Mouse (Mus musculus) MEL (cell line): ENCODE measurements around the gene Tmem251. TPM values are rescaled to one million over a fixed set of nuclear protein-coding genes. Genes with fewer than 3 reads are reported as not detected.
A peak's percentile ranks its signal among the peaks of the same experiment; 100 is the strongest.

Source experiments
- DNase-seq: peaks from one replicate; pipeline ENCODE4 v3.0.0; 2011; ENCODE audit warnings: low read depth, low spot score
- H3K27ac ChIP-seq: 2 replicates; pipeline ENCODE4 v1.5.1; 2012; ENCODE audit warnings: low read depth, mild to moderate bottlenecking, control low read depth, low read length, moderate library complexity; ENCODE audit not compliant: control insufficient read depth
- H3K27me3 ChIP-seq, 2 experiments: fragments of 150-350 bp in 1 of 2; sonication (generic) in 1 of 2; 2 replicates each; pipeline ENCODE4 v1.6.1; 2012; ENCODE audit warnings: low read length in 2 of 2, mild to moderate bottlenecking in 2 of 2, improper control_type of control experiment in 1 of 2, moderate library complexity in 1 of 2; ENCODE audit not compliant: insufficient read depth in 2 of 2, control insufficient read depth in 1 of 2
- H3K36me3 ChIP-seq, 2 experiments: 2 replicates each; pipeline ENCODE4 v1.6.1; 2012 to 2014; ENCODE audit warnings: low read length in 2 of 2, improper control_type of control experiment in 1 of 2, inconsistent platforms in 1 of 2, mild to moderate bottlenecking in 1 of 2; ENCODE audit not compliant: insufficient read depth in 2 of 2, control insufficient read depth in 1 of 2
- H3K4me1 ChIP-seq, 2 experiments: fragments of 150-350 bp in 1 of 2; sonication (generic) in 1 of 2; 2 replicates each; pipeline ENCODE4 v1.6.1; 2012; ENCODE audit warnings: low read length in 2 of 2, improper control_type of control experiment in 1 of 2, mild to moderate bottlenecking in 1 of 2; ENCODE audit not compliant: insufficient read depth in 2 of 2, control insufficient read depth in 1 of 2
- H3K4me3 ChIP-seq, 2 experiments: fragments of 150-350 bp in 1 of 2; sonication (generic) in 1 of 2; 2 replicates each; pipeline ENCODE4 v1.5.1; 2012; ENCODE audit warnings: low read depth in 2 of 2, low read length in 2 of 2, mild to moderate bottlenecking in 2 of 2, moderate library complexity in 2 of 2, control low read depth in 1 of 2, improper control_type of control experiment in 1 of 2; ENCODE audit not compliant: control insufficient read depth in 1 of 2, insufficient read depth in 1 of 2
- H3K79me2 ChIP-seq: 2 replicates; pipeline ENCODE4 v1.6.1; 2012; ENCODE audit warnings: mild to moderate bottlenecking, low read length, moderate library complexity; ENCODE audit not compliant: control insufficient read depth, poor library complexity, insufficient read depth
- H3K9ac ChIP-seq: 2 replicates; pipeline ENCODE4 v1.6.1; 2012; ENCODE audit warnings: low read depth, mild to moderate bottlenecking, control low read depth, low read length, moderate library complexity; ENCODE audit not compliant: control insufficient read depth, poor library complexity, severe bottlenecking
- H3K9me3 ChIP-seq: fragments of 150-350 bp; sonication (generic); replicated peaks from 2 replicates; pipeline ENCODE4 v1.6.1; 2012; ENCODE audit warnings: mild to moderate bottlenecking, low read length, improper control_type of control experiment, moderate library complexity; ENCODE audit not compliant: insufficient read depth
- CHD1 ChIP-seq: IDR thresholded peaks from 2 replicates; pipeline ENCODE4 v1.6.1; 2012; ENCODE audit warnings: low read depth, mild to moderate bottlenecking, inconsistent platforms, low read length, improper control_type of control experiment
- CHD2 ChIP-seq: IDR thresholded peaks from 2 replicates; pipeline ENCODE4 v1.6.1; 2011; ENCODE audit warnings: low read length, improper control_type of control experiment
- CTCF ChIP-seq, 3 experiments: IDR thresholded peaks in 2 of 3; conservative IDR thresholded peaks in 1 of 3; 2 replicates each; pipeline ENCODE4 v1.5.1; 2011 to 2012; ENCODE audit warnings: low read length in 3 of 3, low read depth in 2 of 3, mild to moderate bottlenecking in 2 of 3, improper control_type of control experiment in 1 of 3, inconsistent platforms in 1 of 3, mixed read lengths in 1 of 3, moderate library complexity in 1 of 3; ENCODE audit not compliant: control insufficient read depth in 1 of 3, insufficient read depth in 1 of 3, poor library complexity in 1 of 3, severe bottlenecking in 1 of 3
- EP300 ChIP-seq, 2 experiments: IDR thresholded peaks; 2 replicates each; pipeline ENCODE4 v1.6.1; 2011; ENCODE audit warnings: improper control_type of control experiment in 2 of 2, low read length in 2 of 2, low read depth in 1 of 2, mild to moderate bottlenecking in 1 of 2
- ETS1 ChIP-seq: IDR thresholded peaks from 2 replicates; pipeline ENCODE4 v1.6.1; 2012; ENCODE audit warnings: low read depth, mild to moderate bottlenecking, inconsistent platforms, low read length, improper control_type of control experiment, moderate library complexity
- GATA1 ChIP-seq: IDR thresholded peaks from 2 replicates; pipeline ENCODE4 v1.6.1; 2011; ENCODE audit warnings: low read depth, low read length, improper control_type of control experiment
- MEF2A ChIP-seq: IDR thresholded peaks from 2 replicates; pipeline ENCODE4 v1.6.1; 2014; ENCODE audit warnings: low read depth, mild to moderate bottlenecking, inconsistent platforms, low read length, improper control_type of control experiment; ENCODE audit not compliant: poor library complexity, insufficient replicate concordance, severe bottlenecking; ENCODE audit errors: extremely low read depth
- POLR2A ChIP-seq, 2 experiments: IDR thresholded peaks; 2 replicates each; pipeline ENCODE4 v1.6.1; 2011 to 2012; ENCODE audit warnings: low read length in 2 of 2, mild to moderate bottlenecking in 2 of 2, control low read depth in 1 of 2, improper control_type of control experiment in 1 of 2, low read depth in 1 of 2, moderate library complexity in 1 of 2; ENCODE audit not compliant: control insufficient read depth in 1 of 2, insufficient read depth in 1 of 2, poor library complexity in 1 of 2
- SIN3A ChIP-seq: IDR thresholded peaks from 2 replicates; pipeline ENCODE4 v1.6.1; 2012; ENCODE audit warnings: low read length, improper control_type of control experiment, inconsistent platforms
- SMC3 ChIP-seq: IDR thresholded peaks from 2 replicates; pipeline ENCODE4 v1.6.1; 2011; ENCODE audit warnings: low read depth, low read length, improper control_type of control experiment
- TCF12 ChIP-seq: IDR thresholded peaks from 2 replicates; pipeline ENCODE4 v1.6.1; 2014; ENCODE audit warnings: low read depth, mild to moderate bottlenecking, inconsistent platforms, low read length, improper control_type of control experiment, moderate library complexity
- USF1 ChIP-seq: IDR thresholded peaks from 2 replicates; pipeline ENCODE4 v1.6.1; 2014; ENCODE audit warnings: low read depth, mild to moderate bottlenecking, inconsistent platforms, low read length, improper control_type of control experiment, moderate library complexity
- ZC3H11A ChIP-seq: IDR thresholded peaks from 2 replicates; pipeline ENCODE4 v1.6.1; 2012; ENCODE audit warnings: low read depth, mild to moderate bottlenecking, inconsistent platforms, low read length, improper control_type of control experiment
- ZKSCAN1 ChIP-seq: IDR thresholded peaks from 2 replicates; pipeline ENCODE4 v1.6.1; 2012; ENCODE audit warnings: low read depth, mild to moderate bottlenecking, inconsistent platforms, low read length, improper control_type of control experiment, moderate library complexity
- ZNF384 ChIP-seq: IDR thresholded peaks from 2 replicates; pipeline ENCODE4 v1.6.1; 2012; ENCODE audit warnings: low read depth, mild to moderate bottlenecking, inconsistent platforms, low read length, improper control_type of control experiment
- polyA plus RNA-seq, 2 experiments: library from polyadenylated mRNA; stranded (reverse) in 1 of 2; unstranded in 1 of 2; fragments of >175 nt in 1 of 2; fragments of >200 nt in 1 of 2; gene quantifications; 2 replicates each; pipeline versions ENCODE4 v1.2.1 to v1.2.4; 2012; ENCODE audit warnings: low replicate concordance in 2 of 2, low read depth in 1 of 2; ENCODE audit not compliant: insufficient read length in 2 of 2, insufficient read depth in 1 of 2, missing spikeins in 1 of 2
- total RNA-seq: library from RNA; depleted of rRNA; stranded (reverse); fragments of 300-350 nt; gene quantifications from 2 replicates; pipeline ENCODE4 v1.2.3, GENCODE M21; 2012

The Tmem251 gene
- total and polyA plus RNA-seq, 3 experiments, result 9.0 to 57.5 (median 11.4) TPM

- Histone ChIP-seq H3K27ac (no peak overlapping the region), H3K9ac (no peak overlapping the region), H3K27me3 (no peaks in the 10 kb centered on the region), H3K9me3 (no peaks in the 10 kb centered on the region), H3K4me1 (no peaks in the 10 kb centered on the region), H3K36me3 (peaks cover 0 to 13% of the 10 kb centered on the region in 2 experiments; a peak in 2 of 4 replicates), H3K79me2 (no peaks in the 10 kb centered on the region), H3K4me3 (no peak overlapping the region)
- TF ChIP-seq EP300 (IDR thresholded peaks at IDR 0.05; ENCODE audit: low read depth in 1 of 2, low read length in 2 of 2) (no peak), ZC3H11A (no peak), USF1 (no peak), SIN3A (no peak), TCF12 (no peak)
- no peak for DNase-seq
Observed at GRCm38 (mm10) chr12:102776035-102776434, 32.5 kb downstream of the Tmem251 start.

GRCm38 (mm10) chr12:102778151-102778550 lies 34.6 kb downstream of the Tmem251 start:
- no peaks in the 10 kb centered on the region for H3K9me3 ChIP-seq
- no peak for TF ChIP-seq CHD1
- TF ChIP-seq POLR2A (IDR thresholded peaks at IDR 0.05; ENCODE audit: control insufficient read depth in 1 of 2, insufficient read depth in 1 of 2, low read depth in 1 of 2, low read length in 2 of 2, poor library complexity in 1 of 2), result no peak
- TF ChIP-seq GATA1, result no peak
- TF ChIP-seq ZKSCAN1, result no peak
- TF ChIP-seq ETS1, result no peak
- TF ChIP-seq CHD2, result no peak
- TF ChIP-seq ZNF384, result no peak
- no peak for TF ChIP-seq ZC3H11A
- TF ChIP-seq MEF2A, result no peak
- TF ChIP-seq, all 39 proteins: peak for 0
- no peak for DNase-seq
- no peak overlapping the region for H3K9ac ChIP-seq
- H3K4me3 ChIP-seq, result no peak overlapping the region
- H3K4me1 ChIP-seq, result no peaks in the 10 kb centered on the region
- H3K36me3 ChIP-seq, result peaks cover 0 to 4% of the 10 kb centered on the region in 2 experiments; a peak in 2 of 4 replicates
- no peaks in the 10 kb centered on the region for H3K27me3 ChIP-seq
- H3K27ac ChIP-seq, result no peak overlapping the region
- H3K79me2 ChIP-seq, result no peaks in the 10 kb centered on the region

GRCm38 (mm10) chr12:102779452-102779851 lies 35.9 kb downstream of the Tmem251 start:
- Histone ChIP-seq H3K9ac (no peak overlapping the region), H3K79me2 (no peaks in the 10 kb centered on the region), H3K36me3 (peaks cover 0 to 4% of the 10 kb centered on the region in 2 experiments; a peak in 2 of 4 replicates), H3K4me1 (no peaks in the 10 kb centered on the region), H3K4me3 (no peak overlapping the region), H3K27ac (no peak overlapping the region), H3K27me3 (no peaks in the 10 kb centered on the region), H3K9me3 (no peaks in the 10 kb centered on the region)
- TF ChIP-seq SMC3, result peak; percentile 38
- TF ChIP-seq ZC3H11A, result 0 out of 2 replicates have a peak, but pooled peaks have one; percentile 13
- TF ChIP-seq CTCF (IDR thresholded peaks at IDR 0.05 in 2 of 3, conservative IDR thresholded peaks at IDR 0.05 in 1 of 3; ENCODE audit: control insufficient read depth in 1 of 3, insufficient read depth in 1 of 3, low read depth in 2 of 3, low read length in 3 of 3, poor library complexity in 1 of 3, severe bottlenecking in 1 of 3), result peak; percentile 14 to 39 (median 14); a peak in 4 of 6 replicates
- TF ChIP-seq ETS1, result no peak
- DNase-seq, result peak; percentile 61
